ENCODE assay signal across 8 mouse cellular contexts in the genomic region with DNA sequence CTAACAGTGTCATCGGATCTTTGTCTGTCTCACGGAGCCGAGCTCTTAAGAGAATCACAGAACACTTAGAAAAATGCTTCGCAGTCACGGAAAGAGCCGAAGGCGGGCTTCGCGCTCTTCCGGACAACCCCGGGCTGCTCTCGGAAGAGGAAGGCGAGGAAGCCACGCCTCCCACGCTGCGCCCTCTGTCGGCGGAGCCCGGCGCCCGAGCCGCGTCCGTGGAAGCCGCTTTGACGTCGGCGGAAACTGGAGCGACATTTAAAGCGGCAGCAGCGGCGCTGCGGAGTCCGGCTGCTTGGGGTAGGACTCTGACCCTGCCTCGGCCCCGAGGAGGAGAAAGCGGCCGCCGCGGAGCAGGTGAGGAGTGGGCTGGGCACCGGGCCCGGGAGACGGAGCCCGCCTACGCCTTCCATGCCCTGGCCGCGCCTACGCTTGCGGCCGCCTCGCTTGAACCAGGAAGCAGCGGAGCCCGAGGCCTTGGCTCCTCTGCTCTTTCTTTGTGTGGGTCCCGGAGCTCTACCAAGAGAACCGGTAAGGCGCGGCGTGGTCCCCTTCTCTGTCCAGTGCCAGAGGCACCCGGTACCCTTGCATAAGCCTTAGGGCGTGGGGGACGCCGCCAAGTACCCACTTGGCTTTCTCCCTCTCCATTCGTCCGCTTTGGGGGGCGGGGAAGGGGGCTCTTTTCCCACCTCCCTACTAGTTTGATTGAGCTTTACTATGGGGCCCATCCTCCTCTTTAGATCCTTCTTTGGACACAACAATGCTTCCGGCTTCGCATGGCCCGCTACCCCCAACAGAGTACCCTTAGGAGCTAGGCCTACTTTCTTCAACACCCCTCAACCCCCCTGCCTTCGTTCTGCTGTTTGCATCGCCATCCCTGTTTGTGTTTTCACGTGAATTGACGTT. TPM values are rescaled to one million over a fixed set of nuclear protein-coding genes. Genes with fewer than 3 reads are reported as not detected.
DNase-seq lines count a peak whose midpoint lies in the region; ATAC-seq lines count a peak whose summit lies in the region.

A gene (plus strand): TSS at position 242 of the 906 bp plus-strand sequence.

- no peaks in the 10 kb centered on the region for H3K27me3 ChIP-seq in embryonic facial prominence, embryonic 11.5 days (ENCODE audit: control insufficient read depth, insufficient read depth, low read length)
- no peaks in the 10 kb centered on the region; the same call in 1 of the 2 replicates for H3K27me3 ChIP-seq in limb, embryonic 10.5 days (ENCODE audit: low read depth, poor library complexity, severe bottlenecking)
- no peaks in the 10 kb centered on the region for H3K27me3 ChIP-seq in midbrain, embryonic 12.5 days

- peak within 1 kb of the TSS; percentile 47 for H3K4me2 ChIP-seq in embryonic facial prominence, embryonic 11.5 days (ENCODE audit: low read depth, low read length)
- H3K4me2 ChIP-seq in midbrain, embryonic 12.5 days (replicated peaks) = peak within 1 kb of the TSS; percentile 58

- no peaks in the 10 kb centered on the region for H3K36me3 ChIP-seq in embryonic facial prominence, embryonic 11.5 days (replicated peaks; ENCODE audit: control insufficient read depth, insufficient read depth, low read depth, low read length)
- peaks cover 22% of the 10 kb centered on the region for H3K36me3 ChIP-seq in limb, embryonic 10.5 days
- 0 out of 2 replicates have a peak, but pooled peaks cover 7% of the 10 kb centered on the region for H3K36me3 ChIP-seq in midbrain, embryonic 12.5 days

- peak within 1 kb of the TSS; percentile 85 for H3K9ac ChIP-seq in embryonic facial prominence, embryonic 11.5 days (replicated peaks; ENCODE audit: low read length)
- peak within 1 kb of the TSS; percentile 81 for H3K9ac ChIP-seq in midbrain, embryonic 12.5 days (replicated peaks)

- peak; percentile 95 for ATAC-seq in embryonic facial prominence, embryonic 11.5 days (replicated peaks; ENCODE audit: insufficient number of reproducible peaks, low FRiP score, low TSS enrichment, low read depth)
- ATAC-seq in midbrain, embryonic 12.5 days (ENCODE audit: low FRiP score, low read depth) = peak; percentile 96

- no peaks in the 10 kb centered on the region for H3K9me3 ChIP-seq in embryonic facial prominence, embryonic 11.5 days (replicated peaks; ENCODE audit: control insufficient read depth, low read length)
- no peaks in the 10 kb centered on the region for H3K9me3 ChIP-seq in limb, embryonic 10.5 days (replicated peaks)
- no peaks in the 10 kb centered on the region for H3K9me3 ChIP-seq in midbrain, embryonic 12.5 days

- H3K27ac ChIP-seq in embryonic facial prominence, embryonic 11.5 days (replicated peaks; ENCODE audit: low read depth, low read length) = peak within 1 kb of the TSS; percentile 56
- H3K27ac ChIP-seq in limb, embryonic 10.5 days = peak within 1 kb of the TSS; percentile 90
- H3K27ac ChIP-seq in midbrain, embryonic 12.5 days (replicated peaks) = peak within 1 kb of the TSS; percentile 86

- H3K4me3 ChIP-seq in embryonic facial prominence, embryonic 11.5 days (ENCODE audit: low read depth, low read length) = peak within 1 kb of the TSS; percentile 64
- peak within 1 kb of the TSS; percentile 68 for H3K4me3 ChIP-seq in limb, embryonic 10.5 days
- H3K4me3 ChIP-seq in midbrain, embryonic 12.5 days = peak within 1 kb of the TSS; percentile 65

- DNase-seq in 3134 (ENCODE audit: extremely low read depth, insufficient read length, low spot score) = peak; percentile 92
- peak; percentile 87 for DNase-seq in adrenal gland, postnatal 25 days
- DNase-seq in embryonic facial prominence, embryonic 11.5 days (ENCODE audit: low spot score) = peak; percentile 89
- DNase-seq in heart, adult 11 months = peak; percentile 97
- DNase-seq in kidney, adult 18-20 months = peak; percentile 90
- peak; percentile 87 for DNase-seq in limb, embryonic 10.5 days (ENCODE audit: low spot score)
- peak; percentile 73 for DNase-seq in skeletal muscle tissue, adult 2 months (ENCODE audit: low read depth, low spot score)

- H3K4me1 ChIP-seq in embryonic facial prominence, embryonic 11.5 days (ENCODE audit: control insufficient read depth, insufficient read depth, low read length) = no peaks in the 10 kb centered on the region
- 0 out of 2 replicates have a peak, but pooled peaks cover 2% of the 10 kb centered on the region for H3K4me1 ChIP-seq in limb, embryonic 10.5 days
- H3K4me1 ChIP-seq in midbrain, embryonic 12.5 days = no peaks in the 10 kb centered on the region

- WGBS in embryonic facial prominence, embryonic 11.5 days = 14% methylated on average over 60 of the region's 72 CpGs
- 14% methylated on average over 72 of the region's 72 CpGs for WGBS in limb, embryonic 10.5 days
- WGBS in midbrain, embryonic 12.5 days = 27% methylated on average over 67 of the region's 72 CpGs

RNA-seq across cellular contexts. Expression of the gene that starts here (rescaled TPM):
- 34.8 and 36.7 TPM in 2 replicates for total RNA-seq in adrenal gland, postnatal 25 days (2021)
- polyA plus RNA-seq in embryonic facial prominence, embryonic 11.5 days (2014; fragmentation: Nextera tagmentation; extraction: Ambion mirVana) = 7.3 and 9.1 TPM in 2 replicates
- polyA plus RNA-seq in limb, embryonic 10.5 days (2016; fragmentation: Nextera tagmentation; extraction: Ambion mirVana) = 3.3 and 3.4 TPM in 2 replicates
- polyA plus RNA-seq in midbrain, embryonic 12.5 days (2016; fragmentation: Nextera tagmentation; extraction: Ambion mirVana) = 6.2 and 6.6 TPM in 2 replicates

Comparison
In these comparisons a context has a peak if more than half of its experiments do, and no peak if none do; other contexts are left out.
1. Peak in every context shown above with its lines: DNase-seq, ATAC-seq, H3K4me3 ChIP-seq and H3K27ac ChIP-seq.